Mouse (Mus musculus) lung, embryonic 14.5 days (tissue): ENCODE results near the gene Sorcs2. TPM values are rescaled to one million over a fixed set of nuclear protein-coding genes. Genes with fewer than 3 reads are reported as not detected.

Experiments
- ATAC-seq: fragments of 200-750 bp; cut with Nextera tagmentation; 2 replicates; pipeline ENCODE4 v1.8.0; 2017; ENCODE audit warnings: mild to moderate bottlenecking, moderate TSS enrichment, moderate library complexity; ENCODE audit not compliant: insufficient read depth
- DNase-seq: peaks from one replicate; pipeline ENCODE4 v3.0.0-alpha.2; 2015
- H3K27ac ChIP-seq: fragments of 300-500 bp; sonication (generic); 2 replicates; pipeline ENCODE4 v1.5.1; 2014; ENCODE audit warnings: low read depth, mild to moderate bottlenecking, moderate library complexity
- H3K27me3 ChIP-seq: fragments of 300-500 bp; sonication (generic); 2 replicates; pipeline ENCODE4 v1.6.1; 2014; ENCODE audit warnings: low read length, control low read depth; ENCODE audit not compliant: insufficient read depth
- H3K36me3 ChIP-seq: fragments of 300-500 bp; sonication (generic); 2 replicates; pipeline ENCODE4 v1.6.1; 2014; ENCODE audit warnings: control low read depth; ENCODE audit not compliant: insufficient read depth
- H3K4me1 ChIP-seq: fragments of 300-500 bp; sonication (generic); 2 replicates; pipeline ENCODE4 v1.6.1; 2014; ENCODE audit warnings: antibody characterized with exemption, control low read depth; ENCODE audit not compliant: insufficient read depth
- H3K4me2 ChIP-seq: fragments of 300-500 bp; sonication (generic); 2 replicates; pipeline ENCODE4 v1.6.1; 2014; ENCODE audit warnings: mild to moderate bottlenecking
- H3K4me3 ChIP-seq: fragments of 300-500 bp; sonication (generic); 2 replicates; pipeline ENCODE4 v1.5.1; 2014; ENCODE audit warnings: low read depth, low read length
- H3K9ac ChIP-seq: fragments of 300-500 bp; sonication (generic); 2 replicates; pipeline ENCODE4 v1.6.1; 2014
- H3K9me3 ChIP-seq: fragments of 300-500 bp; sonication (generic); 2 replicates; pipeline ENCODE4 v1.6.1; 2016; ENCODE audit warnings: low read depth, low read length, control low read depth
- CTCF ChIP-seq: IDR thresholded peaks from 2 replicates; pipeline ENCODE4 v1.5.1; 2016; ENCODE audit warnings: antibody characterized with exemption, low read depth
- WGBS: fragments of 180-500 bp; shearing (Covaris S2); extraction: QIAGEN DNeasy Blood & Tissue Kit; methylation state at CpG from one replicate; pipeline ENCODE4 v1.1.7; 2014; 5-methylcytosine and 5-hydroxymethylcytosine counted together
- polyA plus RNA-seq: library from polyadenylated mRNA; unstranded; fragments of >200 nt; fragmentation: Nextera tagmentation; extraction: Ambion mirVana; gene quantifications from 2 replicates; pipeline ENCODE4 v1.2.1, GENCODE M21; 2014

Gene Sorcs2
- polyA plus RNA-seq, 1 experiment from 2014 or later, result 20.6 TPM

- DNase-seq (peak; percentile 73), ATAC-seq (peak; percentile 84)
- TF ChIP-seq CTCF, result no peak
Measured at GRCm38 (mm10) chr5:36069503-36070360, 328.2 kb downstream of the Sorcs2 start.

DNA sequence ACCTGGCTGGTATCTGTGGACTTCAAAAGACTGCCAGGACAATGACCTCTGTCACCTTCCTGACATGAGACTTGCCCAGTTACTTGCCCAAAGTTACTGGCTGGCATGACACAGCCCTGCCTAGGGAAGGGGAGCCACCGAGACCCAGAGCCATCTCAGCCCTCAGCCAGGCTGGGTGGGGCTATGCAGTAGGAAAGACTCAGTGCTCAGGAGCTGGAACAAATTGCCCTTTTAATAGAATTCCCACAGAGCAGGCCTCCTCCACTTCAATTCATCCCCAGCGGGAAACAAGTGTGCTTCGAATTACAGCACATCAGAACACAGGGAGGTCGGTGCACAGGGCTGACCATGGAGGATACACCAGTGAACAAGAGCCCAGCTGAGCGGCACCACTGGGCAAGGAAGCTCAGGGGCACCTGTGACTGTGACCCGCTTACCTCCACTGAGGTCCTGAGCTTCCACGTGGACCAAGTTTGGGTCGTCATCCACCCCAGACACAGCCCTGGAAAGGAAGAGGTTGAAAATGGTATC is 330.2 kb downstream of the Sorcs2 start:
- no peak for TF ChIP-seq CTCF
- DNase-seq, result no peak
- no peaks in the 10 kb centered on the region for H3K36me3 ChIP-seq
- peaks cover 6% of the 10 kb centered on the region; the same call in 1 of the 2 replicates for H3K4me1 ChIP-seq
- H3K27me3 ChIP-seq, result no peaks in the 10 kb centered on the region
- no peak overlapping the region for H3K27ac ChIP-seq
- no peak overlapping the region for H3K4me3 ChIP-seq
- H3K9me3 ChIP-seq, result no peaks in the 10 kb centered on the region
- H3K9ac ChIP-seq, result no peak overlapping the region
- WGBS, result 72% methylated on average over 8 of the region's 8 CpGs
- no peak overlapping the region for H3K4me2 ChIP-seq
- ATAC-seq, result no peak

More at GRCm38 (mm10) chr5:36069503-36070360, 328.2 kb downstream of the Sorcs2 start:
- WGBS, result 34% methylated on average over 6 of the region's 6 CpGs
- Histone ChIP-seq H3K27ac (peak overlapping the region; percentile 67; the same call in 1 of the 2 replicates), H3K4me1 (peaks cover 6% of the 10 kb centered on the region; the same call in 1 of the 2 replicates), H3K27me3 (no peaks in the 10 kb centered on the region), H3K9me3 (no peaks in the 10 kb centered on the region), H3K36me3 (no peaks in the 10 kb centered on the region), H3K9ac (no peak overlapping the region), H3K4me3 (no peak overlapping the region), H3K4me2 (no peak overlapping the region)

GRCm38 (mm10) chr5:36057804-36058322 is 340.1 kb downstream of the Sorcs2 start:
- ATAC-seq, result no peak

GRCm38 (mm10) chr5:36056921-36057320 is 341.0 kb downstream of the Sorcs2 start:
- Histone ChIP-seq H3K9ac (no peak overlapping the region), H3K4me1 (no peaks in the 10 kb centered on the region), H3K4me2 (no peak overlapping the region), H3K27ac (no peak overlapping the region), H3K9me3 (no peaks in the 10 kb centered on the region), H3K27me3 (no peaks in the 10 kb centered on the region), H3K4me3 (no peak overlapping the region), H3K36me3 (no peaks in the 10 kb centered on the region)
- no peak for TF ChIP-seq CTCF
- WGBS, result 94% methylated on average over 2 of the region's 2 CpGs
- no peak for ATAC-seq
- no peak for DNase-seq

More at GRCm38 (mm10) chr5:36057804-36058322, 340.1 kb downstream of the Sorcs2 start:
- Histone ChIP-seq H3K4me3 (no peak overlapping the region), H3K9ac (no peak overlapping the region), H3K9me3 (no peaks in the 10 kb centered on the region), H3K4me1 (no peaks in the 10 kb centered on the region), H3K27ac (no peak overlapping the region), H3K27me3 (no peaks in the 10 kb centered on the region), H3K4me2 (no peak overlapping the region), H3K36me3 (no peaks in the 10 kb centered on the region)
- TF ChIP-seq CTCF, result no peak
- DNase-seq, result no peak
- WGBS, result 76% methylated on average over 14 of the region's 14 CpGs

DNA sequence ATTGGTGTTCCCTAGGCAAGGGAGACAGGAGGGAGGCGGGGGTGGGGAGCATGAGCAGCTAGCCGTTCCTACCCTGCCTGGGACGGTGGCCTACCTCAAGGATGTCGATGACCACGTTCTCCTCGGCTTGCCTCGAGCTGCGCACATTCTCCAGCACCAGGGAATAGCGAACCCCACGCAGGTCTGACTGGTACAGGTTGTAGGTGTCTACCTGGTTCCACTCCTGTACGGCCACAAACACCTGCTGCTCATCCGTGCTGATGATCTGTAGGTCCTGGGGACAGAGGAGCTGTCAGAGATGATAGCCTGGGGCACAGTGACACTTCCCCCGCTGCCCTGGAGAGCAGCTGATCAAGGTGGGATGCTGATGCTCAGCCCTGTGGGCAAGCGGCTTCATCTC is 342.1 kb downstream of the Sorcs2 start:
- no peaks in the 10 kb centered on the region for H3K9me3 ChIP-seq
- no peaks in the 10 kb centered on the region for H3K27me3 ChIP-seq
- H3K36me3 ChIP-seq, result no peaks in the 10 kb centered on the region
- no peak for ATAC-seq
- no peaks in the 10 kb centered on the region for H3K4me1 ChIP-seq
- no peak overlapping the region for H3K4me2 ChIP-seq
- no peak overlapping the region for H3K27ac ChIP-seq
- 74% methylated on average over 14 of the region's 14 CpGs for WGBS
- no peak overlapping the region for H3K9ac ChIP-seq
- DNase-seq, result no peak
- H3K4me3 ChIP-seq, result no peak overlapping the region
- TF ChIP-seq CTCF, result no peak

DNA sequence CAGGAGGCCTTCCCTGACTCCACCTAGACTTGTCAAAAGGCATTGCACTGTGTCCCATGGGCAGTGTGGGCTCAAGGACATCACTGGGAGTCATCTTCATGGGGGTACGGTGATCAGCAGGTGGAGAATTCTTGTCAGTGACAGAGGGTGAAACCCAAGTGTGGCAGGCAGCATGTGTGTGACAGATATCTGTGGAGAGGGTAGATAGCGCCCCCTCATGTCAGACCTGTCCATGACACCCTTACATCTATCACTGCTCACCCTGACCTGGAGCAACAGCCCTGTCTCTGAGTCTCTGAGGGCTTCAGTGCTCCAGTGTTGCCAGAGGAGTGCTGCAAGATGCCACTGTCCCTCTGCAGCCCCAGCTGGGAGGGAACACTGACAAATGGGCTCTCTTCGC is 343.4 kb downstream of the Sorcs2 start:
- WGBS, result 53% methylated on average over 3 of the region's 3 CpGs
- H3K27ac ChIP-seq, result no peak overlapping the region
- H3K4me2 ChIP-seq, result no peak overlapping the region
- no peak for DNase-seq
- ATAC-seq, result no peak
- H3K27me3 ChIP-seq, result no peaks in the 10 kb centered on the region
- H3K4me3 ChIP-seq, result no peak overlapping the region
- peak; percentile 36 for TF ChIP-seq CTCF
- no peak overlapping the region for H3K9ac ChIP-seq
- H3K4me1 ChIP-seq, result no peaks in the 10 kb centered on the region
- H3K9me3 ChIP-seq, result no peaks in the 10 kb centered on the region
- H3K36me3 ChIP-seq, result no peaks in the 10 kb centered on the region

DNA sequence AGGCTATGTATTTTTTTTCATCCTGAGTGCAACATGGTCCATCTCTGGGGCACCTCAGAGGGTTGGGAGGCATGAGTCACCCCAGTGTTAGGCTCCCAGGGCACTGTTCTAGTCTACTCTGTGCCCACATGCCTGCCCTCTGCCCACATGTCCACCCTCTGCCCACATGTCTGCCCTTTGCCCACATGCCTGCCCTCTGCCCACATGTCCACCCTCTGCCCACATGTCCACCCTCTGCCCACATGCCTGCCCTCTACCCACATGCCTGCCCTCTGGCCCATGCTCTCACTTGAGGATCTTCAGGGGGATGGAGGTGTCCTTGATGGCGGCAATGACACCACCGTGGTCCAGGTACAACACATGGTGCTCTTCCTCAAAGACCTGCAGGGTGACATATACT is 354.8 kb downstream of the Sorcs2 start:
- DNase-seq (no peak), ATAC-seq (no peak)
- Histone ChIP-seq H3K4me1 (peaks cover 16% of the 10 kb centered on the region), H3K9me3 (no peaks in the 10 kb centered on the region), H3K27ac (no peak overlapping the region), H3K36me3 (no peaks in the 10 kb centered on the region), H3K4me2 (no peak overlapping the region), H3K9ac (no peak overlapping the region), H3K27me3 (no peaks in the 10 kb centered on the region), H3K4me3 (no peak overlapping the region)
- no peak for TF ChIP-seq CTCF
- 94% methylated on average over 2 of the region's 2 CpGs for WGBS
